Mouse (Mus musculus) olfactory bulb, adult 2 months (tissue): ENCODE results near the gene Snrpc. TPM values are rescaled to one million over a fixed set of nuclear protein-coding genes. Genes with fewer than 3 reads are reported as not detected.

Experiments used
- H3K27ac ChIP-seq: fragments of 200-500 bp; 2 replicates; pipeline ENCODE4 v1.5.1; 2012; ENCODE audit warnings: low read depth, low read length; ENCODE audit not compliant: insufficient read depth
- H3K4me1 ChIP-seq: fragments of 200-500 bp; 2 replicates; pipeline ENCODE4 v1.6.1; 2012; ENCODE audit warnings: low read length; ENCODE audit not compliant: control insufficient read depth, insufficient read depth
- H3K4me3 ChIP-seq: fragments of 200-500 bp; 2 replicates; pipeline ENCODE4 v1.5.1; 2012; ENCODE audit warnings: mild to moderate bottlenecking, low read depth, low read length, moderate library complexity; ENCODE audit not compliant: insufficient read depth
- CTCF ChIP-seq: fragments of 200-500 bp; IDR thresholded peaks from 2 replicates; pipeline ENCODE4 v1.5.1; 2012; ENCODE audit warnings: low read depth, mild to moderate bottlenecking, low read length, moderate library complexity; ENCODE audit not compliant: insufficient read depth
- POLR2A ChIP-seq: fragments of 200-500 bp; IDR thresholded peaks from 2 replicates; pipeline ENCODE4 v1.6.1; 2012; ENCODE audit warnings: mild to moderate bottlenecking, low read depth, low read length, moderate library complexity; ENCODE audit not compliant: insufficient read depth
- WGBS: fragments of 180-500 bp; shearing (Covaris S2); methylation state at CpG from one replicate; pipeline ENCODE4 v1.1.7; 2018; 5-methylcytosine and 5-hydroxymethylcytosine counted together
- polyA plus RNA-seq: library from polyadenylated mRNA; stranded (reverse); fragments of >200 nt; gene quantifications from 2 replicates; pipeline ENCODE4 v1.2.4, GENCODE M21; 2012; ENCODE audit warnings: low replicate concordance; ENCODE audit not compliant: missing spikeins, insufficient read depth, insufficient read length

The Snrpc gene
- polyA plus RNA-seq, 1 experiment: not detected

DNA sequence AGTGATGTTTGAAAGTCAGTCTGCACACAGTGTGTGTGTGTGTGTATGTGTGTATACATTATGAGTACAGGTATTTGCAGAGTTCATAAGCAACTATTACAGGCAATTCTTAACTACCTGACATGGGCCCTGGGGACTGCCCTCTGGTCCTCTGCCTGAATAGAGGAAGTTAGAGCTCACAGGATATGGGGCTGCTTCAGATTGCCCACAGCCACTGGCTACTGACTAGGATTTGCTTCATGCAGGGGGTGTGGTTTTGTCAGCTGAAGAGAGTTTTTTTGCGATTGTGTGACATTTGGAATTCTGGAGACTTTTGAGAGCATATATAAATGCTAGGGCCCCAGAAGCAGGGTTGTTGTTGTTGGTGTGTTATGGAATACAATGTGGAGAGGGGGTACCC is 13.0 kb upstream of the Snrpc start:
- H3K27ac ChIP-seq: no peak overlapping the region
- H3K4me1 ChIP-seq: peaks cover 6% of the 10 kb centered on the region; the same call in 1 of the 2 replicates
- H3K4me3 ChIP-seq: no peak overlapping the region
- TF ChIP-seq POLR2A: no peak
- WGBS: 74% methylated on average over 1 of the region's 1 CpGs

GRCm38 (mm10) chr17:27825539-27825938 is 12.4 kb upstream of the Snrpc start:
- 43% methylated on average over 3 of the region's 3 CpGs for WGBS
- no peak overlapping the region for H3K27ac ChIP-seq

GRCm38 (mm10) chr17:27825984-27826905 is 11.7 kb upstream of the Snrpc start:
- Histone ChIP-seq H3K4me1 (peaks cover 6% of the 10 kb centered on the region; the same call in 1 of the 2 replicates), H3K4me3 (no peak overlapping the region), H3K27ac (no peak overlapping the region)
- 7% methylated on average over 22 of the region's 22 CpGs for WGBS
- TF ChIP-seq POLR2A (no peak), CTCF (no peak)

More at GRCm38 (mm10) chr17:27825539-27825938, 12.4 kb upstream of the Snrpc start:
- no peak overlapping the region for H3K4me3 ChIP-seq
- H3K4me1 ChIP-seq: peaks cover 6% of the 10 kb centered on the region; the same call in 1 of the 2 replicates
- no peak for TF ChIP-seq POLR2A

GRCm38 (mm10) chr17:27826908-27827383 is 11.0 kb upstream of the Snrpc start:
- no peak overlapping the region for H3K4me3 ChIP-seq
- H3K4me1 ChIP-seq: peaks cover 3% of the 10 kb centered on the region; the same call in 1 of the 2 replicates
- no peak overlapping the region for H3K27ac ChIP-seq
- no peak for TF ChIP-seq CTCF
- 8% methylated on average over 9 of the region's 9 CpGs for WGBS

DNA sequence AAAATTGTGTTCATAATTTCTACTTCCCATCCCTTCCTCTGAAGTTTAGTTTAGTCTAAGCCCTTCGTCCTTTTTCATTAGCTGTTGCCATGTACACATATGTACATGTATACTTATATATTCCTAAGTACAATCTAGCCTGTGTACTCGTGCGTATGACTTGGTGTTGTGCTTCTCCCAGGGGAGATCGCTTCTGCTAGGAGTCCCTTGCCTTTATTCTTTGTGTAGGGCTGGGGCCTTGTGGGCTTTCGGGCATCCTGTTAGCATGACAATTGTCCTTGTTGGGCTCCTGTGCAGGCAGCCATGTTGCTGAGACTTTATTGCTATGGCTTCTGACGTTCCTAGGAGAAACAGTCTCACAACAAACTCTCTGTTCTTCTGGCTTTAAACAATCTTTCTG is 10.4 kb upstream of the Snrpc start:
- TF ChIP-seq CTCF: no peak
- TF ChIP-seq POLR2A: no peak
- 32% methylated on average over 6 of the region's 6 CpGs for WGBS
- peaks cover 3% of the 10 kb centered on the region; the same call in 1 of the 2 replicates for H3K4me1 ChIP-seq
- no peak overlapping the region for H3K4me3 ChIP-seq
- no peak overlapping the region for H3K27ac ChIP-seq

DNA sequence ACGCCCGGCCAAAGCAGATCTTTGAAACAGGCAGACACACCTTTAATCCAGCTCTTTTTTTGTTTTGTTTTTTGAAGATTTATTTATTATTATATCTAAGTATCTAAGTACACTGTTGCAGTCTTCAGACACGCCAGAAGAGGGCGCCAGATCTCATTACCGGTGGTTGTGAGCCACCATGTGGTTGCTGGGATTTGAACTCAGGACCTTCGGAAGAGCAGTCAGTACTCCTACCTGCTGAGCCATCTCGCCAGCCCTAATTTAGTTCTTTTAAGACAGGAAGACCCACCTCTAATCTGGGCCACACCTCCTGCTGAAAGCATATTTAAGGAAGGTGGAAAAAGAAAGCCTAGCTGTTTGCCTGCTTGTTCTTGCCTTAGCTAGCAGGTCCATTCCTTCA is 7.5 kb upstream of the Snrpc start:
- Histone ChIP-seq H3K4me1 (peaks cover 3% of the 10 kb centered on the region; the same call in 1 of the 2 replicates), H3K4me3 (no peak overlapping the region), H3K27ac (no peak overlapping the region)
- TF ChIP-seq CTCF: peak; percentile 36; the same call in 1 of the 2 replicates
- TF ChIP-seq POLR2A: no peak
- WGBS: 51% methylated on average over 7 of the region's 7 CpGs

DNA sequence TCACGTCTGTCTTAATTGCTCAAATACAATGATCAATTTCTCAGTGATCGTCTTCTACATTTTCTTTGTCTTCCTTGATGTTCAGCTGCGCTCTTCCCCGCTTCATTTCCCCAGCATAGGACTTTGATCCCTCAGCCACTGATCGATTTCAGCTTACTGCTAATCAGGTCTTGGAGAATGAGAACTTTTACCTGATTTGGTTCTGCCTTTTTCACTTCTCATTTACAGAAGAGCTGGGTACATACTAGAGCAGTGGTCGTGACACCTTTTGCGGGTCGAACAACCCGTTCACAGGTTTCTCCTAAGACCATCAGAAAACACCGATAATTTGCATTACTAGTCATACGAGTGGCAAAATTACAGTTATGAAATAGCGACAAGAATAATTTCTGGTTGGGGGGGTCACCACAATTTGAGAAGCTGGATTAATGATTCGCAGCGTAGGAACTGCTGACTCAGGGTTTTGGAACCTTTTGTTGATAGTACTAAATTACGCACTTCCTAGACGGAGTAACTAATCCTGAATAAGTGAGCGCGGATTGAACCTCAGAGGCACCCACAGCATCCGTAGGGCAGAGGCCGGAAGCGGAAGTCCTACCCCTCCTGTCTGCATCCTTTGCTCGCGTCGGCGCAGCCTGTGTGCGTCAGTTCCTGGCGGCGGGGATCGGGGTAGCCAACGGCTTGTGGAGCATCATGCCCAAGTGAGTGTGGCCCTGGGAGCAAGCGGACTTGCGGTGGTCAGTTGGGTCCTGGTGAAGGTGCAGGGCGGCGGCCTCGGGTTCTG is 1.7 kb downstream of the Snrpc start:
- TF ChIP-seq CTCF: no peak
- peak; percentile 61 for TF ChIP-seq POLR2A
- Histone ChIP-seq H3K4me3 (peak overlapping the region; percentile 67), H3K27ac (peak overlapping the region; percentile 38), H3K4me1 (no peaks in the 10 kb centered on the region)
- WGBS: 1% methylated on average over 35 of the region's 35 CpGs

DNA sequence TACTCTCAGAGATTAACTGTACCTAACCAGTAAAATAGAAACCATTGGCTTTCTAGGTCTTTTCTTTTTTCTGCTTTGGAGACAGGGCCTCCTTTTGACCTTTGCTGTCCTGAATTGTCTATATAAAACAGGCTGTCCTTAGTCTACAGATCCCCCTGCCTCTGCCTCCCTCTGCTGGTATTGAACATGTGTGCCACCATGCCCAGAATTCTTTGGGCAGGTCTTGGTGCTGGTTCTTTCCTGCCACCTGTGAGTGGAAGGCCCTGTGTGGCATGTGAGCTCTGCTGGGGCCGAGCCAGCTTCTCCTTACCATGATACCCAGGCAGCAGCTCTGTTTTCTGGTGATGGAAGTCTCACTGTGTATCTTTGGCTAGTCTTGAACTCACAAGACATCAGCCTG is 10.4 kb downstream of the Snrpc start:
- no peak overlapping the region for H3K27ac ChIP-seq
- WGBS: 97% methylated on average over 1 of the region's 1 CpGs
- H3K4me1 ChIP-seq: no peaks in the 10 kb centered on the region
- H3K4me3 ChIP-seq: no peak overlapping the region
- TF ChIP-seq POLR2A (no peak), CTCF (no peak)

GRCm38 (mm10) chr17:27851076-27851475 is 13.1 kb downstream of the Snrpc start:
- no peak overlapping the region for H3K4me3 ChIP-seq
- H3K4me1 ChIP-seq: no peaks in the 10 kb centered on the region
- TF ChIP-seq POLR2A (no peak), CTCF (no peak)
- H3K27ac ChIP-seq: no peak overlapping the region
- 63% methylated on average over 3 of the region's 3 CpGs for WGBS
